Mouse (Mus musculus) intestine, postnatal 0 days (tissue): ENCODE data around the gene Mob1a. TPM values are rescaled to one million over a fixed set of nuclear protein-coding genes. Genes with fewer than 3 reads are reported as not detected.

Experiments
- ATAC-seq: fragments of 200-750 bp; cut with Nextera tagmentation; 2 replicates; pipeline ENCODE4 v1.8.0; 2017; ENCODE audit warnings: mild to moderate bottlenecking, moderate TSS enrichment, moderate library complexity
- H3K27ac ChIP-seq: fragments of 300-500 bp; sonication (generic); 2 replicates; pipeline ENCODE4 v1.5.1; 2014; ENCODE audit warnings: mild to moderate bottlenecking, low read depth, low read length, moderate library complexity
- H3K27me3 ChIP-seq: fragments of 300-500 bp; sonication (generic); replicated peaks from 2 replicates; pipeline ENCODE4 v1.6.1; 2014; ENCODE audit warnings: low read length, mixed read lengths; ENCODE audit not compliant: control insufficient read depth, insufficient read depth
- H3K36me3 ChIP-seq: fragments of 300-500 bp; sonication (generic); 2 replicates; pipeline ENCODE4 v1.6.1; 2014; ENCODE audit warnings: mild to moderate bottlenecking, moderate library complexity; ENCODE audit not compliant: control insufficient read depth, insufficient read depth
- H3K4me1 ChIP-seq: fragments of 300-500 bp; sonication (generic); replicated peaks from 2 replicates; pipeline ENCODE4 v1.6.1; 2014; ENCODE audit warnings: antibody characterized with exemption, low read length, mixed read lengths; ENCODE audit not compliant: control insufficient read depth, insufficient read depth
- H3K4me2 ChIP-seq: fragments of 300-500 bp; sonication (generic); replicated peaks from 2 replicates; pipeline ENCODE4 v1.6.1; 2014; ENCODE audit warnings: low read depth, mild to moderate bottlenecking, moderate library complexity
- H3K4me3 ChIP-seq: fragments of 300-500 bp; sonication (generic); 2 replicates; pipeline ENCODE4 v1.5.1; 2014; ENCODE audit warnings: low read depth, low read length
- H3K9ac ChIP-seq: fragments of 300-500 bp; sonication (generic); 2 replicates; pipeline ENCODE4 v1.6.1; 2014; ENCODE audit warnings: mild to moderate bottlenecking, low read depth, low read length
- H3K9me3 ChIP-seq: fragments of 300-500 bp; sonication (generic); 2 replicates; pipeline ENCODE4 v1.6.1; 2016; ENCODE audit warnings: mixed run types; ENCODE audit not compliant: control insufficient read depth
- CTCF ChIP-seq: sonication (generic); IDR thresholded peaks from 2 replicates; pipeline ENCODE4 v1.5.1; 2016; ENCODE audit warnings: low read depth, mild to moderate bottlenecking, control low read depth, antibody characterized with exemption, moderate library complexity
- WGBS: fragments of 180-500 bp; shearing (Covaris S2); extraction: QIAGEN DNeasy Blood & Tissue Kit; methylation state at CpG from one replicate; pipeline ENCODE4 v1.1.7; 2014; 5-methylcytosine and 5-hydroxymethylcytosine counted together
- polyA plus RNA-seq: library from polyadenylated mRNA; unstranded; fragments of >200 nt; fragmentation: Nextera tagmentation; extraction: Ambion mirVana; gene quantifications from 2 replicates; pipeline ENCODE4 v1.2.1, GENCODE M21; 2015

Mob1a gene
- polyA plus RNA-seq = 29.7 and 30.8 TPM in 2 replicates

DNA sequence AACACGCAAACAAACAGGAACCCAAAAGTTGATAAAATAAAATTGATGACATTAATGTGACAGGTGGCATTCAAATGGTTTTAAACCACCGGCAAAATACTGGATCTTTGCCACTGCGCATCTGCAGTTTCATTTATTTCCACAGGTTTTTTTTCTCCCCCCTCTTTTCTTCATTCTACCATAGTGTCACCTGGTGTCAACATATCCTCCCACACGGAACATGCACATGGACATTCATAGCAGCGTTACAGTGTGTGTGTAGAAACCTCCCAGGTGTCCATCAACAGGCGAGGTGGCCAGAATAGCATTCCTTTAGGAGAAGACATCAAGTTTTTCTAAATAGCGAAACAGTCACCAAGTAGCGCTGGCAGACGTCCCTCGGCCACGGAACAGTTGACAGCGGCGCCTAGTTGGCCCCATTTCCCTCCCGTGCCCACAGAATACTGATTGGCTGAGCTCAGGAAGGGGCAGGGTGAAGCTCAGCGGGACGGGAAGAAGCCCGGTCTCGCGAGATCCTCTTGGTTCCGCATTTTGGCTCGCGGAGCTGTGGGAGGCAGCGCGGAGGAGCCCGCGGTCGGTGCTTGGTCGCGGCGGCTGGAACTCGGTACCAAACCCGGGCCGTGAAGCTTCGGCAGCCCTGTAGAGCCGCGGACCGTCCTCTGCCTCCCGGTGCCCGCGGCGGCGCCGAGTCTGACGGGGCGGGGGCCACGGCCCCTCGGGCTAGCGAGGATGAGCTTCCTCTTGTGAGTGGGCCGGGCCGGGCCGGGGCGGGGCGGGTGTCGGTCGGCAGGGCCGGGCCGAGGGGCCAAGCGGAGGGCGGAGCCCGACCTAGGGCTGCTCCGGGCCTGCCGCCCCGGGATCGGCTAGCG, at the start of gene Mob1a, which contains the start of gene Mthfd2:
TSS of gene Mob1a (plus strand) at position 492 of the 869 bp plus-strand sequence.
TSS of gene Mthfd2 (minus strand) at position 384 of the 869 bp plus-strand sequence.
- H3K9me3 ChIP-seq = no peaks in the 10 kb centered on the region
- peak within 1 kb of the TSS; percentile 93 for H3K27ac ChIP-seq
- no peaks in the 10 kb centered on the region for H3K4me1 ChIP-seq
- H3K4me2 ChIP-seq = peak within 1 kb of the TSS; percentile 62
- WGBS = under 1% methylated on average over 62 of the region's 65 CpGs
- TF ChIP-seq CTCF = 0 out of 2 replicates have a peak, but pooled peaks have one; percentile 2
- H3K4me3 ChIP-seq = peak within 1 kb of the TSS; percentile 60
- peak within 1 kb of the TSS; percentile 69 for H3K9ac ChIP-seq
- H3K36me3 ChIP-seq = peaks cover 13% of the 10 kb centered on the region
- ATAC-seq = peak; percentile 99
- no peaks in the 10 kb centered on the region for H3K27me3 ChIP-seq

GRCm38 (mm10) chr6:83277151-83277550, 48.7 kb upstream of the Mob1a start:
- no peak for ATAC-seq
- Histone ChIP-seq H3K4me3 (no peak overlapping the region), H3K4me2 (no peak overlapping the region), H3K36me3 (no peaks in the 10 kb centered on the region), H3K9me3 (no peaks in the 10 kb centered on the region), H3K27ac (no peak overlapping the region), H3K4me1 (no peaks in the 10 kb centered on the region), H3K27me3 (no peaks in the 10 kb centered on the region), H3K9ac (no peak overlapping the region)
- WGBS = 68% methylated on average over 13 of the region's 13 CpGs
- TF ChIP-seq CTCF = no peak

DNA sequence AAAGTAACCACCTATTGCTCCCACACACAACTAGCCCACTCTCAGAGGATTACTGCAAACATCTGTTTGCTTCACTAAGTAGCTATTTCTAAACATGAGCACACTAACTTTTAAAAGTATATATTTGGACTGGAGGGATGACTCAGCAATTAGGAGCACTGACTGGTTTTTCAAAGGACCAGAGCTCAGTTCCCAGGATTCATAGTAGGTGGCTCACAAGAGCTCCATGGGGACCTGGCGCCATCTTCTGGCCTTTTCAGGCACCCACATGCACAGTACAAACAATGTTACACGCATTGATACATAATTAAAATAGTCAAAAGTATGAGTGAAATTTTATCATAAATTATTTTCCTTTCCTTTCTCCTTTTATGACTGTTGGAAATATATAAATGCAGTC, 46.9 kb upstream of the Mob1a start:
- H3K4me3 ChIP-seq = no peak overlapping the region
- H3K4me2 ChIP-seq = no peak overlapping the region
- H3K4me1 ChIP-seq = no peaks in the 10 kb centered on the region
- ATAC-seq = 0 out of 2 replicates have a peak, but pooled peaks have one; percentile 36
- no peak overlapping the region for H3K27ac ChIP-seq
- no peaks in the 10 kb centered on the region for H3K27me3 ChIP-seq
- WGBS = 27% methylated on average over 2 of the region's 2 CpGs
- TF ChIP-seq CTCF = peak; percentile 74
- no peaks in the 10 kb centered on the region for H3K9me3 ChIP-seq
- H3K36me3 ChIP-seq = no peaks in the 10 kb centered on the region
- H3K9ac ChIP-seq = no peak overlapping the region

DNA sequence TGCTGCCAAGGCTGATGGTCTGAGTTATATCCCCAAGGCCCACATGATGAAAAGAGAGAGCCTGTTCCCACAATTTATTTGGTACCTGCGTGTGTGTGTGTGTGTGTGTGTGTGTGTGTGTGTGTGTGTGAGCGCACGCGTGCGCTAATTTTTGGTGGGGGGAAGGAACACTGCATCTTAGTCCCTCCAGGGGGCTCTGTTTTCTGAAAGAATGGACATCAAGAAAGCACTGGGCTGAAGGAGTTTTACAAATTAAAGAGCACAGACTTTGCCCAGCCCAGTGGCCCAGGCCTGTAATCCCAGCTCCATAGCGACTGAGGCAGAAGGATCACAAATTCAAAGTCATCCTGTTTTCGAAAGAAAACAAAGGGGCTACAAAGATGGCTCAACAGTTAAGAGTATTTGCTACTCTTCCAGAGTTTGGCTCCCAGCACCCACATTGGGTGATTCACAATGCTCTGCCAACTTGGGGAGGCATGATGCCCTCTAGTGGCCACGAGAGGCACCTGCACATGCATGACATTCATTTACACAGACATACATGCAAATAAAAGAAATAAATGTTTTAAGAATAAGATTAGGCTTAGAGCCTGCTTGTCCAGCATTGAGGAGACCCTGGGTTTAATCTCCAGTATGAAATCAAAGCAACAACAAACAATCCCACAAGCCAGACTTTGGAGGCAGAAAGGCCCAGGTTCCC, 45.4 kb upstream of the Mob1a start:
- Histone ChIP-seq H3K9me3 (no peaks in the 10 kb centered on the region), H3K4me3 (no peak overlapping the region), H3K36me3 (no peaks in the 10 kb centered on the region), H3K9ac (no peak overlapping the region), H3K27me3 (no peaks in the 10 kb centered on the region), H3K4me1 (no peaks in the 10 kb centered on the region), H3K27ac (no peak overlapping the region), H3K4me2 (no peak overlapping the region)
- ATAC-seq = no peak
- 83% methylated on average over 8 of the region's 8 CpGs for WGBS
- TF ChIP-seq CTCF = peak; percentile 69

GRCm38 (mm10) chr6:83300447-83301229, 25.2 kb upstream of the Mob1a start:
- H3K4me1 ChIP-seq = peaks cover 4% of the 10 kb centered on the region; the same call in 1 of the 2 replicates
- peak overlapping the region; percentile 21; the same call in 1 of the 2 replicates for H3K4me2 ChIP-seq
- 41% methylated on average over 7 of the region's 7 CpGs for WGBS
- ATAC-seq = peak; percentile 93
- H3K4me3 ChIP-seq = no peak overlapping the region
- no peaks in the 10 kb centered on the region for H3K9me3 ChIP-seq
- H3K27ac ChIP-seq = no peak overlapping the region
- H3K36me3 ChIP-seq = 0 out of 2 replicates have a peak, but pooled peaks cover 6% of the 10 kb centered on the region
- H3K27me3 ChIP-seq = no peaks in the 10 kb centered on the region
- no peak for TF ChIP-seq CTCF
- no peak overlapping the region for H3K9ac ChIP-seq

GRCm38 (mm10) chr6:83301294-83301693, 24.5 kb upstream of the Mob1a start:
- Histone ChIP-seq H3K27me3 (no peaks in the 10 kb centered on the region), H3K27ac (no peak overlapping the region), H3K4me2 (no peak overlapping the region), H3K4me1 (peaks cover 4% of the 10 kb centered on the region; the same call in 1 of the 2 replicates), H3K9ac (no peak overlapping the region), H3K4me3 (no peak overlapping the region), H3K36me3 (peaks cover 10% of the 10 kb centered on the region), H3K9me3 (no peaks in the 10 kb centered on the region)
- WGBS = 67% methylated on average over 2 of the region's 2 CpGs
- no peak for ATAC-seq
- TF ChIP-seq CTCF = no peak
